Mouse (Mus musculus): ENCODE measurements around the gene Fdx1l. TPM values are rescaled to one million over a fixed set of nuclear protein-coding genes. Genes with fewer than 3 reads are reported as not detected.

Gene Fdx1l
- polyA plus RNA-seq (2014; fragmentation: Illumina TruSeq; extraction: RNeasy Lipid Tissue Mini Kit (QIAGEN cat#74804); ENCODE audit: low read depth, low replicate concordance): 47.3 TPM

DNA sequence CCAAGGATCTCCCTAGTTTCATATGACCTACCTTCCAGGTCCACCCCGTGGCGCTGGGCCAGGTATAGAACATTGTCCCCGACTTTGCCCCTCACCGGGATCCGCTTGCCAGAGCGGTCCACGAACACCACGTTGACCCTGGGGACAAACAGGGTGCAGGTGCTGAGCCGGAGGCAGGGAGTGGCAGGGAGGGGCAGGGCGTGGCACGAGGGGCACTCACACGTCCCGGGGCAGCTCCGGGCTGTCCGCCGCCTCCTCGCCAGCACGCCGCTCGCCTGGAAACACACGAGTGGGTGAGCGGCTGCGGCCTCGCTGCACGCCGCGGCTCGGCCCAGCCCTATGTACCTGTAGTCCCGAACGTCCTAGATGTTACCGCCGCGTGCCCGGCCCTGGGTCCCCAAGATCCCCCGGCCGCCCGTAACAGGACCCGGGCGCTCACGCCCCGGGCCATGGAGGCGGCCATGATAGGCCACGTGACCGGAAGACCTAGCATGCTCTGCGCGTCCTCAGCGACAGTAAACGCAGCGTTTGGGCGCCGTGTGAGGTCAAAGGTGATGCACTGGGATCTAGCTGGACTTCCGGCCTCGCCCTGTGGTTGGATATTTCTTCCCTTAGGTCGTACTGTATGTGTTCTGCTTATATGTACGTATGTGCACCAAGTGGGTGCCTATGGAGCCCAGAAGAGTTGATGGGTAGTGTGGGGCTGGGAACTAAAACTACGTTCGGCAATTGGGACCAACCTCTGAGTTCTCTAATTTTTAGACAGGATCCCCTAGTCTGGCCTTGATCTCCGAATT is at the start of gene Fdx1l, which contains the start of gene Gm49373:
Fdx1l (minus strand) TSS at position 571 of the 797 bp plus-strand sequence.
Gm49373 (minus strand) TSS at position 53 of the 797 bp plus-strand sequence.

DNA sequence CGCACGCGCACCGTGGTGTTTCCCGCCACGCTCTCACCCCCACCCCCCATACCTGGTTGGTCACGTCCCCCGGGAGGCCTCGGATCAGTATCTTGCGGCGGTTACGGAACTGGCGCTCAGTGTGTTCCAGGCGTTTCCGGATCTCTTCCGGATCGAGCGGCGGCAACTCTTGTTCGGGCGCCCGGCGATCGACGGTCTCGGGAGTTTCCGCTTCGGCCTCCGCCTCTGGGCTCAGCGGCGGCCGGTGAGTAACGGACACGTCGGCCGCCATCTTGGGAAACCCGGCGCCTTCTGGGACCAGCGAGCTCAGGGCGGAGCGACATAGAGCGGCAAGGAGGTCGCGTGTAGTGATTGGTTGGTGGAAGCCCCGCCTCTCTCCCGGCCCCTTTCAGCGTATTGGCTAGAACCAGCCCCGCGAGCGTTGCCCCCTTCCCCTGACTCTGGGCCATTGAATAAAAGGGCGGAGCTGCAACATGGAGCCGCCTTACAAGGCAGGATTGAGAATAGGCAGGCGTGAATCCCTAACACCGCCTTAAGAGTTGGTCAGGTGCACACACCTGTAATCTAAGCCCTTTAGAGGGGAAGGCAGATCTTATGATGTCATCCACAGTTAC is 18.4 kb upstream of the Fdx1l start, which contains the start of the genes Gm38431 and Raver1:
Gm38431 (minus strand) TSS at position 291 of the 614 bp plus-strand sequence.
Raver1 (minus strand) TSS at position 302 of the 614 bp plus-strand sequence.

DNA sequence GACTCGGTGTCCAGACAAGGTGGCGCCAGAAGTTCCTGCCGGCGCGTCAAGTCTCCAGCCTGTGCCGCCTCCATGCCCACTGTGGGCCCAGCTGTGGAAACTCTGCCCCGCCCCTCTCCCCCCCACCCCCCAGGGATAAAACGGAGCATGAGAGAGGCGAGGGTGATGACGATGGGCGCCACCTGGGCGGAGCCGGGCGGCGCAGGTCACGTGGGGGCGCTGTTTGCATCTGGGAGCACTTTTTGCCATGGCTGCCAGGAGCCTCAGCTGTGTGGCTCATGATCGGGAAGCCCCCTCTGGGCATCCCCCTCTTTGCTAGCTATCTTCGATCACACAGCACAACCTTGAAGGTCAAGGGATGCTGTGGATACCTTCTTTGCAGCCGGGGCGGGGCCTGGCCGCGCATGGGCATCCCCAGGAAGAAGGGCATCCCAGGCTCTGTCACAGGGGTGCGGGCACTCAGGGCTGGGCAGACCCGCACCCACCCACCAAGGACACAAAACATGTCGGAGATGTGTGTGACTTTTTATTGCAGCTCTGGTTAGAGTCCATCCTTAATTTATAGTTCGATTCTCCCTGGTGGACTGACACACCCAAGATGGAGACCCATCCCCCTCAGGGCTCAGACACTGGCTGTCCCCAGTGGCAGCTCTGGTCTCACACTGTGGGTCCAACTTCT is 6.3 kb downstream of the Fdx1l start, which contains the start of gene Zglp1:
Zglp1 (minus strand) TSS at position 88 of the 679 bp plus-strand sequence.

DNA sequence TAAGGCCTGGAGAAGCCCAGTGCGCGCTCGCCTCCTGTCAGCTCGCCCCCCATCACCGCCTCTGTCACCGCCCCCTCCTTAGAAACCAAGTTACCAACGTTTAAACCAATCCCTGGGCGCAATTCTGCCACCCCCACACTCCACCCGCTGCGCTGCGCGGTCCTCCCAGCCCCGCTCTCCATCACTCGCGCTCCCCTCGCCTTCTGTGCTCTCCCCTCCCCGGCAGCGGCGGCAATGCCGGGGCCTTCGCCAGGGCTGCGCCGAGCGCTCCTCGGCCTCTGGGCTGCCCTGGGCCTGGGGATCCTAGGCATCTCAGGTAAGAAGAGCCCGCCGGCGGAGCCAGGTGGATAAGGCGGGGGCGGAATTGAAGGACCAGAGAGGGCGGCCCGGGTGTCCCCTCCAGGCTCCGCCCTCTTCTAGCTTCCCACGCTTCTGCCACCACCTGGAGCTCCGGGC is 41.5 kb downstream of the Fdx1l start, which contains the start of gene Icam5:
Icam5 (plus strand) TSS at position 178 of the 456 bp plus-strand sequence.

DNA sequence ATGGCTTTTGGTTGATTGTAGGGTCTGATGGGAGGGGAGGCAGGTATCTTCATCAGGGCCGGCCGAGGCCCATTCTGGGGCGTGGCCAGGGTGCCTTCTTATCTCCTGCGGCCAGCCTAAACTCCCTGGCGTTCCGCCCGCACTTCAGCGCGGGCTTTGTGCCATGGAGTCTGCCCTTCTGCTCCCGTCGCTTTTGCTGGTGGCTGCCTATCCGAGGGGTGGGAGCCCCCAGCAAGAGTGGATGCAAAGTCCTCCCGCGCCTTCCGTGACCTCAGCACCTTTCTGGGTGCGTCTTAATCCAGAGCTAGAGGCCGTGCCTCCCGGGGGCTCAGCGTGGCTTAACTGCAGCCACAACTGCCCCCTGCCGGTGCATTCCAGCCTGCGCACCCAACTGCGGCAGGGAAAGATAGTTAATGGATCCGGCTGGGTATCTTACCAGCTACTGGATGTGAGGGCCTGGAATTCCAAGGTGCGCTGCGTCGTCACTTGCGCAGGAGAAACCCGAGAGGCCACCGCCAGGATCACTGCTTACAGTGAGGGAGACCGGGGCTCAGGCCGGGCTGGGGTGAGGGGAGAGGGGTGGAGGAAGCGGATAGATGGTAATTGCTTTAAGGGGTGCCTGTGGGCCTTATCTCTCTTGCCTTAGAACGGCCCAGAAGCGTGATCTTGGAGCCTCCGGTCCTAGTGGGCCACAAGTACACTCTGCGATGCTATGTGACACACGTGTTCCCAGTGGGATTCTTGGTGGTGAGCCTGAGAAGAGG is 43.9 kb downstream of the Fdx1l start, which contains the start of gene Icam4:
Icam4 (plus strand) TSS at position 83 of the 764 bp plus-strand sequence.

Other genes starting within 250 kb of the Fdx1l start
- gene A230050P20Rik, start 205.0 kb downstream of the Fdx1l start, polyA plus RNA-seq (2014; fragmentation: Illumina TruSeq; extraction: RNeasy Lipid Tissue Mini Kit (QIAGEN cat#74804); ENCODE audit: low read depth, low replicate concordance): 11.0 TPM
- 3.9 TPM for gene Angptl6, start 193.9 kb downstream of the Fdx1l start, polyA plus RNA-seq (2014; fragmentation: Illumina TruSeq; extraction: RNeasy Lipid Tissue Mini Kit (QIAGEN cat#74804); ENCODE audit: low read depth, low replicate concordance)
- 11.1 TPM for gene Ppan, start 185.4 kb downstream of the Fdx1l start, polyA plus RNA-seq (2014; fragmentation: Illumina TruSeq; extraction: RNeasy Lipid Tissue Mini Kit (QIAGEN cat#74804); ENCODE audit: low read depth, low replicate concordance)
- gene Eif3g, start 175.0 kb downstream of the Fdx1l start, polyA plus RNA-seq (2014; fragmentation: Illumina TruSeq; extraction: RNeasy Lipid Tissue Mini Kit (QIAGEN cat#74804); ENCODE audit: low read depth, low replicate concordance): 113 TPM
- gene Dnmt1, start 113.7 kb downstream of the Fdx1l start, polyA plus RNA-seq (2014; fragmentation: Illumina TruSeq; extraction: RNeasy Lipid Tissue Mini Kit (QIAGEN cat#74804); ENCODE audit: low read depth, low replicate concordance): 9.2 TPM
- gene S1pr2, start 96.8 kb downstream of the Fdx1l start, polyA plus RNA-seq (2014; fragmentation: Illumina TruSeq; extraction: RNeasy Lipid Tissue Mini Kit (QIAGEN cat#74804); ENCODE audit: low read depth, low replicate concordance): 2.7 TPM
- gene Mrpl4, start 70.9 kb downstream of the Fdx1l start, polyA plus RNA-seq (2014; fragmentation: Illumina TruSeq; extraction: RNeasy Lipid Tissue Mini Kit (QIAGEN cat#74804); ENCODE audit: low read depth, low replicate concordance): 123 TPM
- 12.4 TPM for gene Icam1, start 57.6 kb downstream of the Fdx1l start, polyA plus RNA-seq (2014; fragmentation: Illumina TruSeq; extraction: RNeasy Lipid Tissue Mini Kit (QIAGEN cat#74804); ENCODE audit: low read depth, low replicate concordance)
- gene Icam4, start 44.2 kb downstream of the Fdx1l start, polyA plus RNA-seq (2014; fragmentation: Illumina TruSeq; extraction: RNeasy Lipid Tissue Mini Kit (QIAGEN cat#74804); ENCODE audit: low read depth, low replicate concordance): 1.3 TPM
- gene Icam5, start 41.5 kb downstream of the Fdx1l start, polyA plus RNA-seq (2014; fragmentation: Illumina TruSeq; extraction: RNeasy Lipid Tissue Mini Kit (QIAGEN cat#74804); ENCODE audit: low read depth, low replicate concordance): not detected
- not detected for gene Zglp1, start 6.5 kb downstream of the Fdx1l start, polyA plus RNA-seq (2014; fragmentation: Illumina TruSeq; extraction: RNeasy Lipid Tissue Mini Kit (QIAGEN cat#74804); ENCODE audit: low read depth, low replicate concordance)
- 0.42 TPM for gene Gm49373, start 518 bp downstream of the Fdx1l start, polyA plus RNA-seq (2014; fragmentation: Illumina TruSeq; extraction: RNeasy Lipid Tissue Mini Kit (QIAGEN cat#74804); ENCODE audit: low read depth, low replicate concordance)
- gene Gm38431, start 18.4 kb upstream of the Fdx1l start, polyA plus RNA-seq (2014; fragmentation: Illumina TruSeq; extraction: RNeasy Lipid Tissue Mini Kit (QIAGEN cat#74804); ENCODE audit: low read depth, low replicate concordance): 0.97 TPM
- 23.3 TPM for gene Raver1, start 18.4 kb upstream of the Fdx1l start, polyA plus RNA-seq (2014; fragmentation: Illumina TruSeq; extraction: RNeasy Lipid Tissue Mini Kit (QIAGEN cat#74804); ENCODE audit: low read depth, low replicate concordance)
- 11.4 TPM for gene Tyk2, start 57.6 kb upstream of the Fdx1l start, polyA plus RNA-seq (2014; fragmentation: Illumina TruSeq; extraction: RNeasy Lipid Tissue Mini Kit (QIAGEN cat#74804); ENCODE audit: low read depth, low replicate concordance)
- gene Cdc37, start 76.4 kb upstream of the Fdx1l start, polyA plus RNA-seq (2014; fragmentation: Illumina TruSeq; extraction: RNeasy Lipid Tissue Mini Kit (QIAGEN cat#74804); ENCODE audit: low read depth, low replicate concordance): 166 TPM
- gene Pde4a, start 92.1 kb upstream of the Fdx1l start, polyA plus RNA-seq (2014; fragmentation: Illumina TruSeq; extraction: RNeasy Lipid Tissue Mini Kit (QIAGEN cat#74804); ENCODE audit: low read depth, low replicate concordance): 46.1 TPM
- 35.8 TPM for gene Keap1, start 165.7 kb upstream of the Fdx1l start, polyA plus RNA-seq (2014; fragmentation: Illumina TruSeq; extraction: RNeasy Lipid Tissue Mini Kit (QIAGEN cat#74804); ENCODE audit: low read depth, low replicate concordance)
- gene S1pr5, start 174.8 kb upstream of the Fdx1l start, polyA plus RNA-seq (2014; fragmentation: Illumina TruSeq; extraction: RNeasy Lipid Tissue Mini Kit (QIAGEN cat#74804); ENCODE audit: low read depth, low replicate concordance): 0.97 TPM
- 51.7 TPM for gene Atg4d, start 191.7 kb upstream of the Fdx1l start, polyA plus RNA-seq (2014; fragmentation: Illumina TruSeq; extraction: RNeasy Lipid Tissue Mini Kit (QIAGEN cat#74804); ENCODE audit: low read depth, low replicate concordance)
- gene Kri1, start 214.4 kb upstream of the Fdx1l start, polyA plus RNA-seq (2014; fragmentation: Illumina TruSeq; extraction: RNeasy Lipid Tissue Mini Kit (QIAGEN cat#74804); ENCODE audit: low read depth, low replicate concordance): 22.2 TPM
- 21.9 TPM for gene Cdkn2d, start 217.8 kb upstream of the Fdx1l start, polyA plus RNA-seq (2014; fragmentation: Illumina TruSeq; extraction: RNeasy Lipid Tissue Mini Kit (QIAGEN cat#74804); ENCODE audit: low read depth, low replicate concordance)
- gene Ap1m2, start 238.7 kb upstream of the Fdx1l start, polyA plus RNA-seq (2014; fragmentation: Illumina TruSeq; extraction: RNeasy Lipid Tissue Mini Kit (QIAGEN cat#74804); ENCODE audit: low read depth, low replicate concordance): not detected
- 78.8 TPM for gene Slc44a2, start 247.1 kb upstream of the Fdx1l start, polyA plus RNA-seq (2014; fragmentation: Illumina TruSeq; extraction: RNeasy Lipid Tissue Mini Kit (QIAGEN cat#74804); ENCODE audit: low read depth, low replicate concordance)

All from heart, adult 10 weeks (tissue).